Mouse (Mus musculus) hindbrain, embryonic 16.5 days (tissue): ENCODE results near the gene Prkd1. TPM values are rescaled to one million over a fixed set of nuclear protein-coding genes. Genes with fewer than 3 reads are reported as not detected.
A peak's percentile ranks its signal among the peaks of the same experiment; 100 is the strongest.

Source experiments
- ATAC-seq: fragments of 200-750 bp; cut with Nextera tagmentation; 2 replicates; pipeline ENCODE4 v1.8.0; 2017; ENCODE audit warnings: moderate TSS enrichment, moderate library complexity
- H3K27ac ChIP-seq: fragments of 300-500 bp; sonication (generic); 2 replicates; pipeline ENCODE4 v1.5.1; 2014; ENCODE audit warnings: low read depth, mild to moderate bottlenecking, control low read depth, low read length, moderate library complexity
- H3K27me3 ChIP-seq: fragments of 300-500 bp; sonication (generic); replicated peaks from 2 replicates; pipeline ENCODE4 v1.6.1; 2014; ENCODE audit warnings: low read length; ENCODE audit not compliant: control insufficient read depth, insufficient read depth
- H3K36me3 ChIP-seq: fragments of 300-500 bp; sonication (generic); 2 replicates; pipeline ENCODE4 v1.6.1; 2014; ENCODE audit warnings: mild to moderate bottlenecking, low read length, moderate library complexity, mixed read lengths; ENCODE audit not compliant: control insufficient read depth, insufficient read depth
- H3K4me1 ChIP-seq: fragments of 300-500 bp; sonication (generic); 2 replicates; pipeline ENCODE4 v1.6.1; 2014; ENCODE audit warnings: low read depth, low read length; ENCODE audit not compliant: control insufficient read depth, insufficient read depth
- H3K4me2 ChIP-seq: fragments of 300-500 bp; sonication (generic); 2 replicates; pipeline ENCODE4 v1.6.1; 2014; ENCODE audit warnings: mild to moderate bottlenecking, low read length, control low read depth, moderate library complexity
- H3K4me3 ChIP-seq: fragments of 300-500 bp; sonication (generic); 2 replicates; pipeline ENCODE4 v1.5.1; 2014; ENCODE audit warnings: mild to moderate bottlenecking, low read length, control low read depth, moderate library complexity
- H3K9ac ChIP-seq: fragments of 300-500 bp; sonication (generic); 2 replicates; pipeline ENCODE4 v1.6.1; 2014; ENCODE audit warnings: low read depth, mild to moderate bottlenecking, control low read depth, low read length, moderate library complexity
- H3K9me3 ChIP-seq: fragments of 300-500 bp; sonication (generic); 2 replicates; pipeline ENCODE4 v1.6.1; 2014; ENCODE audit warnings: mild to moderate bottlenecking, low read length, moderate library complexity; ENCODE audit not compliant: control insufficient read depth
- WGBS: fragments of 180-500 bp; shearing (Covaris S2); extraction: QIAGEN DNeasy Blood & Tissue Kit; methylation state at CpG from one replicate; pipeline ENCODE4 v1.1.7; 2014; 5-methylcytosine and 5-hydroxymethylcytosine counted together
- polyA plus RNA-seq: library from polyadenylated mRNA; unstranded; fragments of >200 nt; fragmentation: Nextera tagmentation; extraction: Ambion mirVana; gene quantifications from 2 replicates; pipeline ENCODE4 v1.2.1, GENCODE M21; 2015

Gene Prkd1
- polyA plus RNA-seq, 1 experiment from 2014 or later, result 1.7 TPM

DNA sequence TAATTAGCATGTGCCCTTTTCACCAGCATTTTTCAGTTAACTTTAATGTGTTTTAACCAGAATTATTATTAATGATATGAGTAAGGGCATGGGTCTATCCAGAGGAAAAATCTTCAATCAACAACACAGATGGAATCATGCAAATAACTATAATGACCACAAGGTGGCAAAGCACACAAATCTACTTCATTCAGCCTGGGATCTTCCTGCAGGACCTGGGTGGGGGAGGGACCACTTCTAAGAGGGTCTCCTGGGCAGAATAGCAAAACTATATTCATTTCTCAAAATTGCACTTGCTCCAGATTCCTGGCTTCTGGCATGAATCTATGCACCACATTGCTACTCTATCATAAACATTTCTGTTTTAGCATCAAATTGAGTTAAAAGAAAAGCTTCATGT, 334.3 kb downstream of the Prkd1 start:
- ATAC-seq, result peak; percentile 69; the same call in 1 of the 2 replicates

DNA sequence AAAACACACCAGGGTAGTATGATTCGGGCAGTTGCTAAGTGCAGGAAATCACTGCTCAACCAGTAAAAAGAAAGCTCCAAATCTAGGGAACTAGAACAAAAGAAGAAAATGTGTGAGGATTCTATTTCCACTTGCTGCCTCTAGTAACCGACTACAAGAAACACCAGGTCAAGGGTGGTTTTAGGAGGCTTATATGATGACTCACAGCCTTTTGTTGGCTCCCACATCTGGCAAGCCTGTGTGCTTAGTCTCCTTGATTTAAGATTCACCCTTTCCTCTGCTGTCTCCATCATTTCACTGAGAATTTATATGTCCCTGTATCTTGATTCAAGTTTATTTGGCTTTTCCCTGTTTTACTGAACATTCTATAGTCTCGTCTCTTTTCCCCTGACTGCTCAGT, 339.6 kb downstream of the Prkd1 start:
- no peaks in the 10 kb centered on the region for H3K27me3 ChIP-seq
- H3K27ac ChIP-seq, result no peak overlapping the region
- H3K36me3 ChIP-seq, result no peaks in the 10 kb centered on the region
- ATAC-seq, result no peak
- H3K4me1 ChIP-seq, result no peaks in the 10 kb centered on the region
- no peaks in the 10 kb centered on the region for H3K9me3 ChIP-seq
- WGBS, result 83% methylated on average over 3 of the region's 3 CpGs
- H3K4me2 ChIP-seq, result no peak overlapping the region
- H3K9ac ChIP-seq, result no peak overlapping the region
- no peak overlapping the region for H3K4me3 ChIP-seq

More for the DNA sequence above, 334.3 kb downstream of the Prkd1 start:
- H3K4me1 ChIP-seq, result no peaks in the 10 kb centered on the region
- no peak overlapping the region for H3K9ac ChIP-seq
- no peak overlapping the region for H3K4me2 ChIP-seq
- H3K36me3 ChIP-seq, result no peaks in the 10 kb centered on the region
- H3K4me3 ChIP-seq, result no peak overlapping the region
- no peaks in the 10 kb centered on the region for H3K9me3 ChIP-seq
- H3K27ac ChIP-seq, result no peak overlapping the region
- no peaks in the 10 kb centered on the region for H3K27me3 ChIP-seq

DNA sequence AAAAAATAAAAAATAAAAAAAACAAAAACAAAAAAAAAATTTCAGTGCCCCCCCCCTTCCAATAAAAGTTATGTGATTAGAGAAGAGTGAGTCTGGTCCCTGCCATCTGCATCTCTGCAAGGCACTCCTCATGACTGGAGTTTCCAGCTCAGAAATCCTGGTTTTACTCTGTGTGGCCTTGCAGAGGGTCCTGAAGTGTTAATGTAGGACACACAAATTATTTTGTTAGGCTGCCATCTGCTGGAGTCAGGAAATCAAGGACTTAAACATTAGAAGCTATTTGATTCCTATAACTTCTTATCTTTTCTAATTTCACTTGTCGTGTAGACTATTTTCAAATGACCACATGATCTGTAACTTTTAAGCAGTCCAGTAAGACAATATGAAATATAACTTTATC, 347.6 kb downstream of the Prkd1 start:
- Histone ChIP-seq H3K27ac (no peak overlapping the region), H3K9ac (no peak overlapping the region), H3K4me3 (no peak overlapping the region), H3K4me1 (no peaks in the 10 kb centered on the region), H3K36me3 (no peaks in the 10 kb centered on the region), H3K9me3 (no peaks in the 10 kb centered on the region), H3K27me3 (no peaks in the 10 kb centered on the region), H3K4me2 (no peak overlapping the region)
- 32% methylated on average over 1 of the region's 1 CpGs for WGBS
- ATAC-seq, result peak; percentile 64; the same call in 1 of the 2 replicates

DNA sequence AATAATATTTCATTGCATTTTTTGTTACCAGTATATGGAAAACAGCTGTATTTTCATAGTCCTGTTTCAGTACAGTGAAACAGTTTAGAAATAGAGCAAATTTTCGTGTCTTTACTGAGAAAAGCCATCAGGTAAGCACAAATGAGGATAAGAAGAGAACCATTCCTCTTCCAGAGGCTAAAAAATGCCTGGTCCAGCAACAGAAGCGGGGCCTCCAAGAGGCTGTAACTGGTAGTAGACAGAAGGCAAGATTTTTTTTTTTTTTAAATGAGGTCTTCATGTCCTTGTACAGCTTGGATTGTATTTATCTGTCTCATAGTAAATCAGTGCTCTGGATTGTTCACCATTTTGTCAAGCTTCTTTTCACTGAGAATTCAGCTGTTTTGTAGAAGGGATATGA, 352.8 kb downstream of the Prkd1 start:
- Histone ChIP-seq H3K4me1 (no peaks in the 10 kb centered on the region), H3K27ac (no peak overlapping the region), H3K9me3 (no peaks in the 10 kb centered on the region), H3K4me2 (no peak overlapping the region), H3K4me3 (no peak overlapping the region), H3K27me3 (no peaks in the 10 kb centered on the region), H3K9ac (no peak overlapping the region), H3K36me3 (no peaks in the 10 kb centered on the region)
- WGBS, result 59% methylated on average over 2 of the region's 2 CpGs
- ATAC-seq, result no peak

DNA sequence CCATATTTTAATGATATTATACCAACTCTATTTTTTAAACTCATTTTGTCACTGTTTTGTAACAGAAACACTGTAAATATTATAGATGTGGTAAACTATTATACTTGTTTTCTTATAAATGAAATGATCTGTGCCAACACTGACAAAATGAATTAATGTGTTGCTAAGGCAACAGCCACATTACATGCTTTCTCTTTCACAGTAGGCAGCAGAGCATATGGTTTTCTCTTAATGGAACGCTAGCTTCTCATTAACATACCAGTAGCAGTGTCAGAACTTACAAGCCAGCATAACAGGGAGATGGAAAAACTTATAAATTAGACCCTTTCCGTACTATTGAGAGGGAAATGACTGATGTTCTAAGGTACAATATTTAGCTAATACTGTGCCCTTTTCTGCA, 353.3 kb downstream of the Prkd1 start:
- ATAC-seq, result peak; percentile 77
- 17% methylated on average over 2 of the region's 2 CpGs for WGBS
- Histone ChIP-seq H3K9ac (no peak overlapping the region), H3K4me1 (no peaks in the 10 kb centered on the region), H3K4me2 (no peak overlapping the region), H3K27me3 (no peaks in the 10 kb centered on the region), H3K9me3 (no peaks in the 10 kb centered on the region), H3K4me3 (no peak overlapping the region), H3K36me3 (no peaks in the 10 kb centered on the region), H3K27ac (no peak overlapping the region)

DNA sequence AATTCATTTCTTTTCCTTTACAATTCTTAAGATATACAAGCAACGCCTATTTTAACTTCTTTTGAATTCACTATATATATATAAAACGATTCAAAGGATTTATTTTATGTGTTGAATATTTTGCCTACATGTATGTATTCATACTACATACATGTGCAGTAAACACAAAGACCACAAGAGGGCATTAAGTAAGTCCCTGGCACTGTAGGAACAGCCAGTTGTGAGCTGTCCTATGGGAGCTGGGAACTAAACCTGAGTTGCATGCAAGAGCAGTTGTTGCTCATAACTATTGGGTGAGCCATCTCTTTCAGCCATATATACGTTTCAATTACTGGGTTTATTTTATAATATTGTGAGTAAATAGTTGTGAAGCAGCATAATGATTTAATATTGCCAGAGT, 356.1 kb downstream of the Prkd1 start:
- 72% methylated on average over 3 of the region's 3 CpGs for WGBS
- no peak for ATAC-seq
- Histone ChIP-seq H3K27ac (no peak overlapping the region), H3K36me3 (no peaks in the 10 kb centered on the region), H3K9me3 (no peaks in the 10 kb centered on the region), H3K4me1 (no peaks in the 10 kb centered on the region), H3K4me2 (no peak overlapping the region), H3K9ac (no peak overlapping the region), H3K4me3 (no peak overlapping the region), H3K27me3 (no peaks in the 10 kb centered on the region)
